Mouse (Mus musculus) lung, postnatal 4 days (tissue): Measurements from ENCODE around the gene Bdp1.

Experiments used
- DNase-seq, 2 experiments: peaks; one replicate each; pipeline ENCODE4 v3.0.0; 2021

Bdp1 gene

DNA sequence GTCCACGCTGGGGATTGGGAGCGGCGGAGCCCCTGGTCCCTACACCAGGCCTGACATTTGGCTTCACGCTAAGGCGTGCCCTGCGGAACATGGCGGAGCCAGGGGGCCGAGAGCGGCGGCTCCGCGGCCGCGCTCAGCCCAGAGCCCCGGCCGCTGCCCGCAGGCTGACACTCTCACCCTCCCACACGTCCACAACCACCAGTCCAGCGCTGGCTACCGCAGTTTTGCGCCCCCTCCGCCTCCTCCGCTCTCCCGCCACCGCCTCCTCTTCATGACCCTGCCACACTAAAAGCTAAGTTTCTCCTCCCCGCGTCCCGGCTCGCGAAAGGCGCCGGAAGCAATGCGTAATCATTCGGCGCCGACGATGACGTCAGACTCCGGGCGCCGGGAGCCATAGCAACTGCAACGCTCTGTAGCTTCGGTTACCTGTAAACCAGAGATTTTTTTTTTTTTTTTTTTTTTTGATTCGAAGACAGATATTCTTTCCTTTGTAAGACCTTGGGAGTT is at the start of gene Bdp1:
TSS of gene Bdp1 (minus strand) at position 323 of the 507 bp plus-strand sequence.
- peak; percentile 95 to 96 for DNase-seq

GRCm38 (mm10) chr13:100152659-100153058 is 48.8 kb upstream of the Bdp1 start:
- DNase-seq: peak in 1 of 2 experiments; percentile 60

DNA sequence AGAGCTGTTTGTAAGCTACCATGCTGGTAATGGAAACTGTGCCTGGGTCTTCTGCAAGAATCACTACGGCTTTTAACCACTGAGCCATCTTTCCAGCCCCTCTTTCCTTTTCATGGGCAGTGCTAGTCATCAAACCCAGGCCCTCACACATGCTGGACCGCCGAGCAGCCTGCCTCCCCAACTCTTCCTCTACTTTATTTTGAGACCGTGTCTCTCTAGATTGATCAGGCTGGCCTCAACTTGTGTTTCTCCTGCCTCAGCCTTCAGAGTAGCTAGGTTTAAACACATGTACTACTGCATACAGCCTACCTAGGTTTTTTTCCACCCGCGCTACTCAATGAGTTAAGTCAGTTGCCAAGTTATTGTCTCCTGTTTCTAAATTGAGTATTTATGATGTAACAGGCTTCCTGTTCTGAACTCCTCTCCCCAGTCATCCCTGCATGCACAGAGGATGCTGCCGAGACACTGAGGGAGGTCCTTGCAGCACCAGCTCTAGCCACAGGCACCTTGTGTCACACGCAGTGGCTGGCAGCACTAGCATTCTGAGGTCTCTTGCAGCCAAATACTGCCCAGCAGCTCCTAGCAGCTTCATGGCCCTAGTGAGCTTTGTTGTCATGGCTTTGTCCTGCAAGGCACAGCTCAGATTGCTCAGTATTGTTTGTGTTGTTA is 37.9 kb upstream of the Bdp1 start:
- DNase-seq: no peak

- no peak for DNase-seq
Measured at GRCm38 (mm10) chr13:100125258-100125643, 21.4 kb upstream of the Bdp1 start.

DNA sequence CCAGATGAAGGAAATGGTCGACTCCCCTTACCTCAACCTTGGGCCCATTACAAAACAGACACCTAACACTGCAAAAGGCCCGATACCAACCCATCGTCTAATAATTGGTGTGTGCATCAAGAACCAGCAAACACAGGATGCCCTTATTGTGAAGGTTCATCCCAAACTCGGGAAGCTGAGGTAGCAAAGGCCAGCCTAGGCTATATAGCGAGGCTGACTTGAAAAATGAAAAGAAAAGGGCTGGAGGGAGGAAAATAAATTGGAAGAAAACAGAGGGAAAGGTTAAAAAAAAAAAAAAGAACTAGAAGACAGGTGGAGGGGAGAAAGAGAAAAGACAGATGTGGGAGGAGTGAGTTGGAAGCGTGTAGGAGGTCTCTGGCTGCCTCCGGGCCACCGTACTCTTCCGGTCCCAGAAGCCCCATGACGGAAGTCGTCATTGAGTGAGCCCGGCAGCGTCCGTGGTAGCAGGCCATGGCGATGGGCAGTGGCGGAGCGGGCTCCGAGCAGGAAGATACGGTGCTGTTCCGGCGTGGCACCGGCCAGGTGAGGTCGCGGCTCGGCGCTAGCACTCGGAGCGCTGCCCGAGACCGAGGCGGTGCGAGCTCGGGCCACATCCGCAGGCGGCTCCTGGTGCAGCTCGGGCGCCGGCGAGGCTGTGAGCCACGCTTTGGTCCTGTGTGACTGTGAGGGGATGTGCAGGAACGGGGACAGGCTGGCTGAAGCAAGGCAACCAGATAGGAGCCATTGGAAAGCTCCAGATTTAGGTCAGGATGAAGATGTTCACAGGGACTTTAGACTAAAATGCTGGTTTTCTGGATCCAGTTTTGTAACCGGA is 20.8 kb upstream of the Bdp1 start, which contains the start of gene Smn1:
TSS of gene Smn1 (plus strand) at position 430 of the 835 bp plus-strand sequence.
- DNase-seq: peak; percentile 92 to 94

DNA sequence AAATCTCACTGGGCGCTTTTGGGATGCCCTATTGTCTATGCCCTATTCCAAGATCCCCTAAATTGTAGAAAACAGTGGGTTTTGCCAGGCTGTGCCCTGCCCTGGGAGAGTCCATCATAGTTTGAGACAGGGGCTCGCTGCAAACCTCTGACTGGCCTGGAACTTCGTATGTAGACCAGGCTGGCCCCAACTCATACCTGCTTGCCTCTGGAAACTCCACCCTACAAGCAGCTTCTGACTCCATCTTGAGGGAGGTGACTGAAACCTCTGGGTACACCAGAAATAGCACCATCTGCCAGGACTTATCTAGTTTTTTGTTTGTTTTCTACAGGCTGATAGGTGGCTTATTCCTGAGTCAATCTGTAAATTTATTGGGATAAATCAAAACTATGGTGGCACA is 20.1 kb upstream of the Bdp1 start:
- no peak for DNase-seq

GRCm38 (mm10) chr13:100112218-100112972 is 8.5 kb upstream of the Bdp1 start:
- DNase-seq: no peak

- peak; percentile 89 to 91 for DNase-seq
Measured at GRCm38 (mm10) chr13:100107652-100108472, 4.0 kb upstream of the Bdp1 start, which contains the start of gene Serf1. Serf1 (plus strand) TSS chr13:100108012.

DNA sequence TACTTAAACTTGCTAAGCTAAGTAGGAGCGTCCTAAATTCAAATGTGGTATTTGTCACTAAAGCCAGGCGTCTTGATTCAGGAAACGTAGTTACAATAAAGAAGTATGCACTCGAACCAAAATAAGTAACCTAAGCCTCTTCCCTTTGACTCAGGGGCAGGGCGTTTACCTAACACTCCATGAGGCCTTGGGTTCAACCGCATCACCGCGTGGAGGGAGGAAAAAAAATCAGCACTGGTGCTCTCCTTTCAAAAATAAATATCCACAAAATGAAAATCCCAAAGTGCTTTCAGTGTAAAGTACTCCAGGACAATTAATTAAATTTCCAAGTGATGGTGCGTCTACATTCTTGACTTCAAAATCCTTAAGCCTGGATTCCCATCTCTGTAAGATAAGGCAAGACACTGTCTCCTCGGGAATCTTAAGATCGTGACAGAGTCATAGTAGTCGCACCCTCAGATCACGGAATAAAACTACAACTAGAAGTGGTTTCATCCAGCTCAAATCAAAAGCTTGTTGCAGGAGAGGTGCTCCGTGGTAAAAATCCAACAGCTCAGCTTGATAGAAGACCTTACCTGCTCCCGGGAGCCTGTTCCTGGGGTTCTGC is 715 bp downstream of the Bdp1 start:
- no peak for DNase-seq

DNA sequence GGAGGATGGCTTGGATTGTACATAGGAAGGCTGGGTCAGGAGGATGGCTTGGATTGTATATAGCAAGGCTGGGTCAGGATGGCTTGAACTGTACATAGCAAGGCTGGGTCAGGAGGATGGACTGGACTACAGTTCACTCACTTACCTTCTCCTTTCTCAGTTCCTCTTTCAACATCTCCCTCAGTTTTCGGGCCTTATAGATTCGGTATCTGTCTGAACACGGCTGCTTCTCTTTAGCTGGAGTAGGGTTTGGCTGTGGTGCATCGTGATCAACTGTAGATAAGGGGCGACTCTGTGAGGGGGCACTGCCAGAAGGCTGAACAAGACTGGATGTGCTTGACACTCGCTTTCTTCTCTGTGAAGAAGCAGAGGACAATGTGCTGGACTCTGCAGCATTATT is 5.1 kb downstream of the Bdp1 start:
- DNase-seq: no peak

- no peak for DNase-seq
Measured at GRCm38 (mm10) chr13:100071473-100071872, 32.4 kb downstream of the Bdp1 start.

GRCm38 (mm10) chr13:100067821-100068220 is 36.0 kb downstream of the Bdp1 start:
- no peak for DNase-seq

- DNase-seq: peak; percentile 4 to 37
Measured at GRCm38 (mm10) chr13:100063936-100064335, 39.9 kb downstream of the Bdp1 start.

DNA sequence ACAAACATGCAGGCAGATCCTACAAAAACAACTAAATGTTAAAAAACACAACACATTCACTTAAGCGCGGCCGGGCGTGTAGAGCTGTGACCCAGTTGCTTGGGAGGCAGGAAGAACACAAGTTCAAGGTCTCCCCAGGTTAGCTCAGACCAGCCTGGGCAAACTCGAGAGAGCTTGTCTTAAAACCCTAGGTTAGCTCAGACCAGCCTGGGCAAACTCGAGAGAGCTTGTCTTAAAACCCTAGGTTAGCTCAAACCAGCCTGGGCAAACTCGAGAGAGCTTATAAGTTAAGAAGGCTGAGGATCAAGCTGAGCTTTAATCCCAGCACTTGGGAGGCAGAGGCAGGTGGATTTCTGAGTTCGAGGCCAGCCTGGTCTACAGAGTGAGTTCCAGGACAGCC is 46.1 kb downstream of the Bdp1 start:
- DNase-seq: peak in 1 of 2 experiments; percentile 19

DNA sequence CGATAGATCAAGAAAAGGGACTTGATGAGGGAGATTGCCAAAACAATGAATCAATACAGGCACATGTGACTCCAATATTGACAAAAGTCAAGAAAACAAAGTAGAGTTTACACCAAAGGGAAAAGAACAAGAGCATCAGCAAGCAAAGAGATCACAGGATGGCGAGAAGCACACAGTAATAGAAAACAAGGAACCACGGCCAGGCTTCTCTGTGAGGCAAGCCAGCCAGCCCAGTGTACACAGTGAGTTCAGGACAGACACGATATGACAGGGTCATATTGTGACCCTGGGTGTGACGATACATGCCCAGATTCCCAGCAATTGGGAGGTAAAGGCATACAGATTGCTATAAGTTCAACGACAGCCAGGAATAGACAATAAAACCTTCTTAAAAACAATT is 77.9 kb downstream of the Bdp1 start:
- no peak for DNase-seq

DNA sequence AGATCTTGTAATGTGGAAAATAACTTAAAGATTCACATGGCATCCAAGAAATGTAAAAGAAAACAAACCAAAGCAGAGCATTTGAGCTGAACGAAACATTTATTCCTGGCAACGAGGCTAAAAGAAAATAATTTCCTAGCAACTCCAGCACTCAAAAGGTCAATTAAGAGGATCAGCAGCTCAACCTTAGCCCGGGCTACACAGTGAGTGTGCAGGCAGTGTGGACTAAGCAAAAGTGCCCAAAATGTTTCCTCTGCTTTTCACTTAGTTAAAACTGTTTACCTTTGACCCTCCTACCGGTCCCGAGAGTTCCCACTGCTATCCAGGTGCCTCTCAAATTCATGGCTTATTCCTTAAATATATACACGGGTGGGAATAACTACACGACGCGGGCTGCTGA is 87.0 kb downstream of the Bdp1 start:
- DNase-seq: no peak

DNA sequence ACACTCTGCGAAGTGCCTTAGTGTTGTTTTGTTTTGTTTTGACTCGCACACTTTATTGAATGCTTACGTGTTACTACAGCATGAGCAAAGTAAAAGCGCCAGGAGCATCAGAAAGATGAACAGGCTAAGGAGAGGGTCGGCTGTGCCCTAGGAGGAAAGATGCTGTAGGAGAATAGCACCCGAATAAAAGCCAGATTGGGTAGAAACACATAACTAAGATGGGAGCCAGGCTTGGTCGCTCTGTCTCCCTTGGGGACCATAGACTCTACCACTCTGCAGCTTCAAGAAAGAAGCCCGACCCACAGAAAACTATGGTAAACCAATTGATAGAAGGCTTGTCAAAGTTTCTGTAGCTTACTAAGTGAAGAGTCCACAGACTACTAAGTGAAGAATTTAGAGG is 87.9 kb downstream of the Bdp1 start:
- no peak for DNase-seq

DNA sequence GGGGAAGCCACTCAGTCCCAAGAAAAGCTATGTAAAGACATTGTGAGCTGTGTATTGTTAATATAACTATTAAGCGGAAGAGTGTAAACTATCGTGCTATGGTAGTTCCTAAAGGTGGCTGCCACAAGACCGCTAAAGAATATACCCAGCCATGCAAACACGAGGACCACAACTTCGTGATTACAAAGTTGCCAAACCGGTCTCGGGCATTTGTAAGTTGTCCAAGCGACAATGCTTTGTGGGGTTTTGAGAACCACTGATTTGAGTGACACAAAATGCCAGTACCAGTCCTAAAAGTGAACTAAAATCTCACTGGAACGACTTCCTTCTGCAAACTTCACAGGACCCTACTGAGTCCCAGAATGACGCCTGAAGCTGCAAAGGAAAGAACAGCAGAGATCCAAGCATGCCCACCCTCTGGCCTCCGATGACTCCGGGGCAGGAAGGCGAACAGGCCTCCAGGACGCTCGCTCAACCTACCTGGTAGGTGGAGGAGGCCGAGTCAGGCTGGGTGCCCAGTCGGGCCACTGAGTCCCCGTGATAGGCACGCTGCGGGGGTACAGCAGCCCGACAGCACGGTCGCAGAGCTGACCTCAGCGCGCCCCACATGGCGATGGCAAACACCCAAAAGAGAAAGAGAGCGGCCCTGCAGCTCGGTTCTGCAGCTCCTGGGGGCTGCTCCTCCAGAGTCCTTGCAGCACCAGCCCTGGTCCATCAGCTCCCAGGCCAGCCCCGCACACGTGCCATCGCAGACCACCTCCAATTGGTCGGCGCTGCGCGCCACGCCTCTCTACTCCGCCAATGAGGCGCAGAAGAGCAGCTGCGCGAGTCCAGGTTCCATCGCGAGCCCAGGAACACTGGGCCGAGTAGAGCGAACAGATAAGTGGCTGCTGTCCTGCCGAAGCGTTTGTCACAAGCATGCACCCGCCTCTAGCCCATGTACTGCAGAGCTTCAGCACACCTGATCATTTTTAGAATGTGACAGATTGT is 88.7 kb downstream of the Bdp1 start, which contains the start of gene Mccc2:
TSS of gene Mccc2 (minus strand) at position 734 of the 990 bp plus-strand sequence.
- DNase-seq: peak; percentile 88 to 92

DNA sequence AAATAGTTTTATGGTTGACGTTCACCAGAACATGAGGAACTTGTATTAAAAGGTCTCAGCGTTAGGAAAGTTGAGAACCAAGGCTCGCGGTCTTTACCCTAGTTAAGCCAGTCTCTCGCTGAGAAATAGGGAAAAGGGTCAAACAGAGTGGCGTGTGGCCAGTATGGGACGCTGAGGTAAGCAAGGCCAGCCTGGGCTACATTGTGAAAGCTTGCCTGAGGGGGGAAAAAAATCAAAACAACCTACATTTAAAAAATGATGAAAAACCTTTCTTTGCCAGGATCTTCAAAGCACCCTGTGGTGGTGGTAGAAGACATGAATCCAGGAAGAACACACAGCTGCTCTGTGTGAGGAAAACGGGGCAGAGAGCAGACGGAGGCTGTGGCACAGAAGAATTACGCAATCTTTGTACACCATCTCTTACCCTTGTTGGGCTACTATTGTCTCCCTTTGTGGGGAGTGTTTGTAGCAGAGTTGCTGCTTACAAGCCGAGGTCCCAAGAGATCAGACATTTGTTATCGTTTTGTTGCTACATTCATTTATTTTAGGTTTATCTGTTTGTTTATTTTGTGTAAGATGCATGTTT is 97.9 kb downstream of the Bdp1 start:
- DNase-seq: no peak

GRCm38 (mm10) chr13:100001790-100002196 is 102.1 kb downstream of the Bdp1 start:
- DNase-seq: peak; percentile 83 to 87
